Mouse (Mus musculus) heart, embryonic 14.5 days (tissue): ENCODE data around the gene Il1r1. TPM values are rescaled to one million over a fixed set of nuclear protein-coding genes. Genes with fewer than 3 reads are reported as not detected.

Experiments used
- ATAC-seq: fragments of 200-750 bp; cut with Nextera tagmentation; 2 replicates; pipeline ENCODE4 v1.8.0; 2017; ENCODE audit warnings: low read depth, moderate TSS enrichment; ENCODE audit not compliant: insufficient number of reproducible peaks, insufficient read depth, low FRiP score
- H3K27ac ChIP-seq, 2 experiments: fragments of 200-500 bp in 1 of 2; fragments of 300-500 bp in 1 of 2; sonication (generic) in 1 of 2; replicated peaks in 1 of 2; 2 replicates each; pipeline ENCODE4 v1.5.1; 2012 to 2014; ENCODE audit warnings: low read depth in 2 of 2, low read length in 2 of 2, control low read depth in 1 of 2, mild to moderate bottlenecking in 1 of 2, mixed read lengths in 1 of 2; ENCODE audit not compliant: control insufficient read depth in 1 of 2, insufficient read depth in 1 of 2
- H3K27me3 ChIP-seq: fragments of 300-500 bp; sonication (generic); 2 replicates; pipeline ENCODE4 v1.6.1; 2014; ENCODE audit warnings: mild to moderate bottlenecking, low read length, control low read depth; ENCODE audit not compliant: control insufficient read depth, insufficient read depth
- H3K36me3 ChIP-seq: fragments of 300-500 bp; sonication (generic); 2 replicates; pipeline ENCODE4 v1.6.1; 2014; ENCODE audit warnings: mild to moderate bottlenecking, control low read depth, low read length, mixed read lengths; ENCODE audit not compliant: control insufficient read depth, insufficient read depth
- H3K4me1 ChIP-seq, 2 experiments: fragments of 200-500 bp in 1 of 2; fragments of 300-500 bp in 1 of 2; sonication (generic) in 1 of 2; 2 replicates each; pipeline ENCODE4 v1.6.1; 2012 to 2014; ENCODE audit warnings: low read length in 2 of 2, control low read depth in 1 of 2, mixed read lengths in 1 of 2; ENCODE audit not compliant: control insufficient read depth in 2 of 2, insufficient read depth in 2 of 2
- H3K4me2 ChIP-seq: fragments of 300-500 bp; sonication (generic); 2 replicates; pipeline ENCODE4 v1.6.1; 2014; ENCODE audit warnings: mild to moderate bottlenecking, low read length
- H3K4me3 ChIP-seq, 2 experiments: fragments of 200-500 bp in 1 of 2; fragments of 300-500 bp in 1 of 2; sonication (generic) in 1 of 2; 2 replicates each; pipeline ENCODE4 v1.5.1; 2012 to 2014; ENCODE audit warnings: low read length in 2 of 2, mild to moderate bottlenecking in 2 of 2, control low read depth in 1 of 2, low read depth in 1 of 2, moderate library complexity in 1 of 2; ENCODE audit not compliant: control insufficient read depth in 1 of 2, insufficient read depth in 1 of 2
- H3K9ac ChIP-seq: fragments of 300-500 bp; sonication (generic); 2 replicates; pipeline ENCODE4 v1.6.1; 2014; ENCODE audit warnings: mild to moderate bottlenecking, low read length
- H3K9me3 ChIP-seq: fragments of 300-500 bp; sonication (generic); 2 replicates; pipeline ENCODE4 v1.6.1; 2016; ENCODE audit warnings: low read length, control low read depth; ENCODE audit not compliant: control insufficient read depth
- WGBS: fragments of 180-500 bp; shearing (Covaris S2); extraction: QIAGEN DNeasy Blood & Tissue Kit; methylation state at CpG from one replicate; pipeline ENCODE4 v1.1.7; 2014; 5-methylcytosine and 5-hydroxymethylcytosine counted together
- polyA plus RNA-seq: library from polyadenylated mRNA; unstranded; fragments of >200 nt; fragmentation: Nextera tagmentation; extraction: Ambion mirVana; gene quantifications from 2 replicates; pipeline ENCODE4 v1.2.1, GENCODE M21; 2014

The Il1r1 gene
- polyA plus RNA-seq, 1 experiment from 2014 or later, result 8.4 TPM

- no peak for ATAC-seq
- Histone ChIP-seq H3K4me2 (peak overlapping the region; percentile 70), H3K27me3 (peaks cover 17% of the 10 kb centered on the region), H3K36me3 (no peaks in the 10 kb centered on the region), H3K9ac (peak overlapping the region; percentile 42), H3K9me3 (no peaks in the 10 kb centered on the region), H3K4me3 (peak overlapping the region; percentile 41 to 59), H3K4me1 (peaks cover 3 to 5% of the 10 kb centered on the region in 2 experiments; a peak in 1 of 4 replicates), H3K27ac (no peak overlapping the region)
- WGBS, result 4% methylated on average over 29 of the region's 29 CpGs
Measured at GRCm38 (mm10) chr1:40325711-40326327, 100.9 kb downstream of the Il1r1 start.

- Histone ChIP-seq H3K4me3 (no peak overlapping the region), H3K4me2 (no peak overlapping the region), H3K4me1 (peaks cover 3 to 5% of the 10 kb centered on the region in 2 experiments; a peak in 1 of 4 replicates), H3K27me3 (peaks cover 17% of the 10 kb centered on the region), H3K36me3 (no peaks in the 10 kb centered on the region), H3K9ac (no peak overlapping the region), H3K9me3 (no peaks in the 10 kb centered on the region), H3K27ac (no peak overlapping the region)
- no peak for ATAC-seq
- 80% methylated on average over 3 of the region's 3 CpGs for WGBS
Measured at GRCm38 (mm10) chr1:40327604-40328003, 102.7 kb downstream of the Il1r1 start.

- WGBS, result 76% methylated on average over 1 of the region's 1 CpGs
- no peaks in the 10 kb centered on the region for H3K36me3 ChIP-seq
- peaks cover under 1 to 5% of the 10 kb centered on the region in 2 experiments; a peak in 1 of 4 replicates for H3K4me1 ChIP-seq
- H3K4me3 ChIP-seq, result no peak overlapping the region
- H3K27me3 ChIP-seq, result peaks cover 17% of the 10 kb centered on the region
- H3K9me3 ChIP-seq, result no peaks in the 10 kb centered on the region
- H3K4me2 ChIP-seq, result no peak overlapping the region
- H3K9ac ChIP-seq, result no peak overlapping the region
- H3K27ac ChIP-seq, result no peak overlapping the region
- no peak for ATAC-seq
Measured at GRCm38 (mm10) chr1:40329526-40329925, 104.6 kb downstream of the Il1r1 start.

- Histone ChIP-seq H3K4me1 (peaks cover 0 to 5% of the 10 kb centered on the region in 2 experiments; a peak in 1 of 4 replicates), H3K27ac (no peak overlapping the region), H3K27me3 (peaks cover 17% of the 10 kb centered on the region), H3K4me3 (no peak overlapping the region), H3K9ac (no peak overlapping the region), H3K36me3 (no peaks in the 10 kb centered on the region), H3K9me3 (no peaks in the 10 kb centered on the region), H3K4me2 (no peak overlapping the region)
- ATAC-seq, result no peak
- 81% methylated on average over 8 of the region's 8 CpGs for whole genome bisulfite sequencing
Measured at GRCm38 (mm10) chr1:40330181-40330580, 105.3 kb downstream of the Il1r1 start.

- 84% methylated on average over 1 of the region's 1 CpGs for WGBS
- Histone ChIP-seq H3K4me1 (no peaks in the 10 kb centered on the region), H3K27me3 (no peaks in the 10 kb centered on the region), H3K27ac (no peak overlapping the region), H3K9me3 (no peaks in the 10 kb centered on the region), H3K9ac (no peak overlapping the region), H3K4me2 (no peak overlapping the region), H3K36me3 (no peaks in the 10 kb centered on the region), H3K4me3 (no peak overlapping the region)
- no peak for ATAC-seq
Measured at GRCm38 (mm10) chr1:40339346-40339745, 114.5 kb downstream of the Il1r1 start.

- Histone ChIP-seq H3K4me2 (no peak overlapping the region), H3K36me3 (no peaks in the 10 kb centered on the region), H3K9me3 (no peaks in the 10 kb centered on the region), H3K27ac (no peak overlapping the region), H3K4me3 (no peak overlapping the region), H3K4me1 (no peaks in the 10 kb centered on the region), H3K27me3 (no peaks in the 10 kb centered on the region), H3K9ac (no peak overlapping the region)
- ATAC-seq, result no peak
- 82% methylated on average over 4 of the region's 4 CpGs for WGBS
Measured at GRCm38 (mm10) chr1:40340102-40340501, 115.2 kb downstream of the Il1r1 start.

- H3K36me3 ChIP-seq, result no peaks in the 10 kb centered on the region
- H3K27ac ChIP-seq, result no peak overlapping the region
- no peak overlapping the region for H3K4me2 ChIP-seq
- H3K27me3 ChIP-seq, result no peaks in the 10 kb centered on the region
- no peak for ATAC-seq
- H3K9ac ChIP-seq, result no peak overlapping the region
- H3K9me3 ChIP-seq, result no peaks in the 10 kb centered on the region
- no peak overlapping the region for H3K4me3 ChIP-seq
- peaks cover 5 to 7% of the 10 kb centered on the region in 2 experiments; a peak in 3 of 4 replicates for H3K4me1 ChIP-seq
- 68% methylated on average over 4 of the region's 4 CpGs for WGBS
Measured at GRCm38 (mm10) chr1:40352158-40352903, 127.5 kb downstream of the Il1r1 start.
